Mouse (Mus musculus) bone marrow, adult 2 months (tissue): Measurements from ENCODE around the gene Mrm3.

Source experiments
- CTCF ChIP-seq: fragments of 200-500 bp; IDR thresholded peaks from 2 replicates; pipeline ENCODE4 v1.5.1; 2011; ENCODE audit warnings: low read length, control low read depth; ENCODE audit not compliant: control insufficient read depth, insufficient read depth
- POLR2A ChIP-seq: fragments of 200-500 bp; IDR thresholded peaks from 2 replicates; pipeline ENCODE4 v1.6.1; 2011; ENCODE audit warnings: low read depth, mild to moderate bottlenecking, control low read depth, low read length, borderline replicate concordance; ENCODE audit not compliant: control insufficient read depth

GRCm38 (mm10) chr11:76247239-76247638, 3.7 kb downstream of the Mrm3 start:
- no peak for TF ChIP-seq POLR2A
- no peak for TF ChIP-seq CTCF
